Mouse (Mus musculus) hindbrain, embryonic 12.5 days (tissue): ENCODE measurements around the gene Cyp2f2. TPM values are rescaled to one million over a fixed set of nuclear protein-coding genes. Genes with fewer than 3 reads are reported as not detected.

Source experiments
- ATAC-seq: fragments of 200-750 bp; cut with Nextera tagmentation; 2 replicates; pipeline ENCODE4 v1.8.0; 2017; ENCODE audit warnings: moderate TSS enrichment; ENCODE audit not compliant: low FRiP score
- H3K27ac ChIP-seq: fragments of 300-500 bp; sonication (generic); 2 replicates; pipeline ENCODE4 v1.5.1; 2016; ENCODE audit warnings: mild to moderate bottlenecking
- H3K27me3 ChIP-seq: fragments of 300-500 bp; sonication (generic); 2 replicates; pipeline ENCODE4 v1.6.1; 2016; ENCODE audit warnings: mild to moderate bottlenecking
- H3K36me3 ChIP-seq: fragments of 300-500 bp; sonication (generic); 2 replicates; pipeline ENCODE4 v1.6.1; 2016; ENCODE audit warnings: mild to moderate bottlenecking
- H3K4me1 ChIP-seq: fragments of 300-500 bp; sonication (generic); 2 replicates; pipeline ENCODE4 v1.6.1; 2016
- H3K4me2 ChIP-seq: fragments of 300-500 bp; sonication (generic); replicated peaks from 2 replicates; pipeline ENCODE4 v1.6.1; 2016; ENCODE audit warnings: mild to moderate bottlenecking
- H3K4me3 ChIP-seq: fragments of 300-500 bp; sonication (generic); 2 replicates; pipeline ENCODE4 v1.5.1; 2016; ENCODE audit warnings: mild to moderate bottlenecking
- H3K9ac ChIP-seq: fragments of 300-500 bp; sonication (generic); 2 replicates; pipeline ENCODE4 v1.6.1; 2016; ENCODE audit warnings: mild to moderate bottlenecking, moderate library complexity
- H3K9me3 ChIP-seq: fragments of 300-500 bp; sonication (generic); replicated peaks from 2 replicates; pipeline ENCODE4 v1.6.1; 2016; ENCODE audit warnings: mild to moderate bottlenecking
- WGBS: fragments of 180-500 bp; shearing (Covaris S2); methylation state at CpG from one replicate; pipeline ENCODE4 v1.1.7; 2016; 5-methylcytosine and 5-hydroxymethylcytosine counted together
- polyA plus RNA-seq: library from polyadenylated mRNA; unstranded; fragments of >200 nt; fragmentation: Nextera tagmentation; extraction: Ambion mirVana; gene quantifications from 2 replicates; pipeline ENCODE4 v1.2.1, GENCODE M21; 2016

Cyp2f2 gene
- polyA plus RNA-seq, 1 experiment from 2014 or later, result not detected

DNA sequence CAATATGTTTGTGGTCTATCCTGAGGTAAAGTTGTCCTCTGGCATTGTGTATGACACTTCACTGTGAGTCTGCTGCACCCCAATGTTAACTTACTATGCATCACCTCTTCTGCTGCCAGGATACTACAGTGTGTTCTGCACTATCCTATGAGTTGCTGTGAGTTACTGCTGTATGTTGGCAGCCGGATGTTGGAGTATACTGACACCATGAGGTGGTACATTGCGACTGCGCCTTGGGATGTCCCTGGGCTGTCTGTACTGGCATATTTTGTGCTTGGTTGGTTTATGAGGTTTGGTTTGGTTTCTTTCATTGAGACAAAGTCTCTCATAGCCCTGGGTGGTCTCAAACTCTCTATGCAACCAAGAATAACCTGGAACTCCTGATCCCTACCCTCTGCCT, 8.5 kb downstream of the Cyp2f2 start:
- no peaks in the 10 kb centered on the region for H3K27me3 ChIP-seq
- WGBS, result 51% methylated on average over 3 of the region's 3 CpGs
- H3K27ac ChIP-seq, result no peak overlapping the region
- H3K4me2 ChIP-seq, result no peak overlapping the region
- no peaks in the 10 kb centered on the region for H3K36me3 ChIP-seq
- no peak overlapping the region for H3K4me3 ChIP-seq
- no peaks in the 10 kb centered on the region for H3K9me3 ChIP-seq
- H3K4me1 ChIP-seq, result no peaks in the 10 kb centered on the region
- peak; percentile 32; the same call in 1 of the 2 replicates for ATAC-seq
- H3K9ac ChIP-seq, result no peak overlapping the region

DNA sequence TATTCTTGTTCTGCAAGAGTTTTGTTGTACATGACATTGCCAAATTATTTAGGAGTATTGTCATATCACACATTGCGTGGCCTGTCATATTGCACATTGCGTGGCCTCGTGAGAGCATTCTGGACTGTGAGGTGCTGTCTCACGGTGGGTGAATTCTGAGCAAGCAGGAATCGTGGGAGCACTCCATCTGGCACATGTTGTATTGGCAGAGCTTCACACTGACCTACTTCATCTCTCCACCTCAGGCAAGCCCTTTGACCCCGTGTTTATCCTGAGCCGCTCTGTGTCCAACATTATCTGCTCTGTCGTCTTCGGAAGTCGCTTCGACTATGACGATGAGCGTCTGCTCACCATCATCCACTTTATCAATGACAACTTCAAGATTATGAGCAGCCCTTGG, 9.2 kb downstream of the Cyp2f2 start:
- H3K27ac ChIP-seq, result no peak overlapping the region
- 89% methylated on average over 13 of the region's 13 CpGs for WGBS
- H3K9ac ChIP-seq, result no peak overlapping the region
- H3K27me3 ChIP-seq, result no peaks in the 10 kb centered on the region
- no peaks in the 10 kb centered on the region for H3K36me3 ChIP-seq
- H3K4me1 ChIP-seq, result no peaks in the 10 kb centered on the region
- no peak overlapping the region for H3K4me3 ChIP-seq
- ATAC-seq, result no peak
- no peaks in the 10 kb centered on the region for H3K9me3 ChIP-seq
- H3K4me2 ChIP-seq, result no peak overlapping the region

DNA sequence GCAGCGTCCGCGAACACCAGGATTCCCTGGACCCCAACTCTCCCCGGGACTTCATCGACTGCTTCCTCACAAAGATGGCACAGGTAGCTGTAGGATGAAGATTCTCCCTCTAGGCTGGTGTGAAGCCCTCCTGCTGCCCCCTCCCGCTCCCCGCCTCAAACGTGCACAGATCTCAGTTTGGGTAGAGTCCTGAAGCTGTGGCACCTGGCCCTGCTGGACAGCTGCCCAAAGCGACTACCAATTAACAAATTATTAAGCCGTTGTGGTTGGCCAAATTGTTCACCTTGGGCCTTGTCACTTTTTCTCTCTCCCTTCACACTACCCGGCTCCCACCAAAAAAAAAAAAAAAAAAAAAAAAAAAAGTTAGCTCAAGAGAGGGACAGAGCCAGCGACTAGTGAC, 10.1 kb downstream of the Cyp2f2 start:
- Histone ChIP-seq H3K9ac (no peak overlapping the region), H3K4me3 (no peak overlapping the region), H3K4me2 (no peak overlapping the region), H3K36me3 (no peaks in the 10 kb centered on the region), H3K9me3 (no peaks in the 10 kb centered on the region), H3K27ac (no peak overlapping the region), H3K27me3 (no peaks in the 10 kb centered on the region), H3K4me1 (no peaks in the 10 kb centered on the region)
- no peak for ATAC-seq
- WGBS, result 90% methylated on average over 12 of the region's 12 CpGs

DNA sequence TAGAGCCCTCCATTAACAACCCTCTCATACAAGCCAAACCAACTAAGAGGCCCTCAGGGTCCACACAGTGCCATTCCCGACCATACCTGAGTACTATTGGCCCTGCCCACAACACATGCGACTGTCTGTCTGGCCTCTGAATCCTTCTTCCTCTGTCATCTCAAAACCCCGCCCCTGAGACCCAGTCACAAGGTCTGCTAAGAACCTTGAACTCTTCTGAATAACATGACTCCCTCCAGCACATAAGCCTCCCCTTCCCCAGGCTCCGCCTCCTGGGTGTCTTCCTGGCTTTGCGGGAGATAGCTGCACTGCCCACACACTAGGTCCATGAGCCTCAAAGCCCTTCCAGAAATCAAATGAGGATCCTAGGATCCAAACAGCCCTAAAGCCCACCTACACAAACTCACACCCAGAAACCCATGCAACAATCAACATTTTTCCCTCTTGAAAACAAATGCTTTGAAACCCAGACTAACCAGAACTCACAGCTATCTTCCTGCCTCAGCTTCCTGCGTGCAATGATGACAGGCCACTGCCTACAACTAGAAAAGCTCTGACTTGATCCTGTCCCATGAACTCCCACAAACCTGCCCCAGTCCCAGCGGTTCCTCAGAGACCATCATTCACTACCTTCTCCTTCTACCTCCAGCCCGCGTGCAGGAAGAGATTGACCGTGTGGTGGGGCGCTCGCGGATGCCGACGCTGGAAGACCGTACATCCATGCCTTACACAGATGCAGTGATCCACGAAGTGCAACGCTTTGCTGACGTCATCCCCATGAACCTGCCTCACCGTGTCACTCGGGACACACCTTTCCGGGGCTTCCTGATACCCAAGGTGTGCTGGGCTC, 11.0 kb downstream of the Cyp2f2 start:
- Histone ChIP-seq H3K9me3 (no peaks in the 10 kb centered on the region), H3K27ac (no peak overlapping the region), H3K4me3 (no peak overlapping the region), H3K9ac (no peak overlapping the region), H3K4me2 (no peak overlapping the region), H3K4me1 (no peaks in the 10 kb centered on the region), H3K36me3 (no peaks in the 10 kb centered on the region), H3K27me3 (no peaks in the 10 kb centered on the region)
- 86% methylated on average over 22 of the region's 22 CpGs for WGBS
- ATAC-seq, result no peak

DNA sequence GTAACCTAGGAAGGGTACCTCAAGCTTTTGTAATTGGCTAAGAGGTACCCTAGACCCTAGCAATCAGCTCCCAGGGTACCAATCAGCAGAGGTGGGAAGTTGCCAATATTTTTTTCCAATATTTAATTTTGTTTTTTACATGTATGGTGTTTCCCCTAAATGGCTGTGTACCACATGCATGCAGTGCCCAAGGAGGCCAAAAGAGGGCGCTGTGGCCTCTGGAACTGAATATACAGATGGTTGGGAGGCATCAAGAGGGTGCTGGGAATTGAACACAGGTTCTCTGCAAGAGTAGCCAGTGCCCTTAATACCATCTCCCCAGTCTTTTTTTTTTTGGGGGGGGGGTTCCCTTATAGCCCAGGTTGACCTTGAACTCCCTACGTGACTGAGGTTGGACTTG, 11.7 kb downstream of the Cyp2f2 start:
- Histone ChIP-seq H3K4me1 (no peaks in the 10 kb centered on the region), H3K27ac (no peak overlapping the region), H3K9me3 (no peaks in the 10 kb centered on the region), H3K4me2 (no peak overlapping the region), H3K36me3 (no peaks in the 10 kb centered on the region), H3K9ac (no peak overlapping the region), H3K4me3 (no peak overlapping the region), H3K27me3 (no peaks in the 10 kb centered on the region)
- no peak for ATAC-seq
- 65% methylated on average over 2 of the region's 2 CpGs for WGBS

DNA sequence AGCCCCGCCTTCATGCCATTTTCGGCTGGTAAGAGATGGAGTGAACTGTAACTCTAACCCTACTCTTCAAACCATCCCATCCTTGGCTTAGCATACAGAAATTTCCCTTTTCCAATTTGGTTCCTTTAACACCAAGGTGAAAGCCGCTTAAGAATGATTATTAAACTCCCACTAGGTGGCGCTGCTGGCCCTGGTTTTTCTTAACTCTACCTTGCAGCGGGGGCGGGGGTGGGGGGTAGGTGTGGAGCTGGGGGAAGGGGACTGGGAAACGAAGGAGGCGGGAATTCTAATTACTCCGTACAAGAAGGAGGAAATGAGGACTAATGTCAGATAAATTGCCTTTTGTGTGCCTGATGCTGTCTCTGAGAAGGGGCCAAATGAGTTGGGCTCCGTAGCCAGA, 12.9 kb downstream of the Cyp2f2 start:
- Histone ChIP-seq H3K9ac (no peak overlapping the region), H3K4me1 (no peaks in the 10 kb centered on the region), H3K27ac (no peak overlapping the region), H3K4me3 (no peak overlapping the region), H3K9me3 (no peaks in the 10 kb centered on the region), H3K4me2 (no peak overlapping the region), H3K36me3 (no peaks in the 10 kb centered on the region), H3K27me3 (no peaks in the 10 kb centered on the region)
- ATAC-seq, result no peak
- WGBS, result 15% methylated on average over 10 of the region's 10 CpGs

DNA sequence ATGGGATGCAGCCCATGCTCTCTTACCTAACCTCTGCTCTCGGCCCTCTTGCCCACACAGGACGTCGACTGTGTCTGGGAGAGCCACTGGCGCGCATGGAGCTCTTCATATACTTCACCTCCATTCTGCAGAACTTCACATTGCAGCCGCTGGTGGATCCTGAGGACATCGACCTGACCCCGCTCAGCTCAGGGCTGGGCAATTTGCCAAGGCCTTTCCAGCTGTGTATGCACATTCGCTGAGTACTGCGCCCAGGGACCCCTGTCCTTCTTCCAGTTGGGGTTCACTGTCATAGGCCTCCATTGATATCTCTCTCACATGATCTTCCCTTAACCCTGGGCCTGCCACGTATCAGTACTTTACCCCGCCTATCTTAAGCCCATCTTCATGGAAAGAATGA, 13.4 kb downstream of the Cyp2f2 start:
- H3K27me3 ChIP-seq, result no peaks in the 10 kb centered on the region
- WGBS, result 73% methylated on average over 12 of the region's 12 CpGs
- H3K4me2 ChIP-seq, result no peak overlapping the region
- H3K9ac ChIP-seq, result no peak overlapping the region
- H3K9me3 ChIP-seq, result no peaks in the 10 kb centered on the region
- H3K4me1 ChIP-seq, result no peaks in the 10 kb centered on the region
- ATAC-seq, result no peak
- H3K27ac ChIP-seq, result no peak overlapping the region
- H3K4me3 ChIP-seq, result no peak overlapping the region
- no peaks in the 10 kb centered on the region for H3K36me3 ChIP-seq

DNA sequence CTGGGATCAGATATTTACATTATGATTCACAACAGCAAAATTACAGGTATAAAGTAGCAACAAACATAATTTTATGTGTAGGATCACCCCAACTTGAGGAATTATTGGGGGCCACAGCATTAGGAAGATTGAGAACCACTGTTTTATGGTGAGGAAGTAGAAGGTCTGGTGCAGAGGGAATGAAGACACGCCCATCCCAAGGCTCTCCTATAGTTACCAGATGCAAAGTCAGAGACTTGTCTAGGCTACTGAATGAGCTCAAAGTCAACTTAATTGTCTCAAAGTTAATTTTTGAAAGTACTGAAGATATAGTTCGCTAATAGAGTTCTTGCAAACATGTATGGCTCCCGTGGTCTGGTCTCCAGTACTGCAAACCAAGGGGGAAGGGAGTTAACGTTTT, 14.0 kb downstream of the Cyp2f2 start:
- WGBS, result 81% methylated on average over 4 of the region's 4 CpGs
- Histone ChIP-seq H3K4me3 (no peak overlapping the region), H3K9me3 (no peaks in the 10 kb centered on the region), H3K36me3 (no peaks in the 10 kb centered on the region), H3K4me2 (no peak overlapping the region), H3K9ac (no peak overlapping the region), H3K27ac (no peak overlapping the region), H3K4me1 (no peaks in the 10 kb centered on the region), H3K27me3 (no peaks in the 10 kb centered on the region)
- ATAC-seq, result no peak

DNA sequence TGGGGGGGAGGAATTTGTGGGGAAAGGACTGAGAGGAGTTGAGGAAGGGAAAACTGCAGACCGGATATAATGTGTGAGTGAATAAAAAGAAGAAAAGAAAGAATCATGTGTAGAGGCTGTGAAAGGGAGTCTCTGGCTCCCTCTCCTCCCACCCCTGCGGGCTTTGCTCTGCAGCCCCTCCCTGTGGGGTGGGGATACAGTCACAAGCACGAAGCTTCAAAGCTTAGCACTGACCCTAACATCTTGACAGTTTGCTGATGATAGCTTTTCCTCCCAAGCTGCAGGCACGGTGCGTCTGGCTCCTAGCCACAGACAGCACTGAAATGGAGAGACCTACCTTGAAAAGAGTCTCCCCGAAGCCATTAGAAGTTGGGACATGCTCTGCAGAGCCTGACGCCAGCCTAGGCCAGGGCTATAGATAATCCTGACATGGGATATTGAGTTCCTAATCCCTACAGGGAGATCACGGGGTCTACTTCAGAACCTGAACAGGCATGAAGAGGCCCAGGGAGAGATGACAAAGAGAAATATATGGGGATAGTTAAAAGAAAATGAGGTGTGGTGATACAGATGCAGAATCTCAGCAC, 16.8 kb downstream of the Cyp2f2 start:
- H3K4me3 ChIP-seq, result no peak overlapping the region
- no peak for ATAC-seq
- H3K27ac ChIP-seq, result no peak overlapping the region
- H3K27me3 ChIP-seq, result no peaks in the 10 kb centered on the region
- no peak overlapping the region for H3K4me2 ChIP-seq
- WGBS, result 63% methylated on average over 8 of the region's 8 CpGs
- no peaks in the 10 kb centered on the region for H3K36me3 ChIP-seq
- no peaks in the 10 kb centered on the region for H3K4me1 ChIP-seq
- H3K9me3 ChIP-seq, result no peaks in the 10 kb centered on the region
- no peak overlapping the region for H3K9ac ChIP-seq

DNA sequence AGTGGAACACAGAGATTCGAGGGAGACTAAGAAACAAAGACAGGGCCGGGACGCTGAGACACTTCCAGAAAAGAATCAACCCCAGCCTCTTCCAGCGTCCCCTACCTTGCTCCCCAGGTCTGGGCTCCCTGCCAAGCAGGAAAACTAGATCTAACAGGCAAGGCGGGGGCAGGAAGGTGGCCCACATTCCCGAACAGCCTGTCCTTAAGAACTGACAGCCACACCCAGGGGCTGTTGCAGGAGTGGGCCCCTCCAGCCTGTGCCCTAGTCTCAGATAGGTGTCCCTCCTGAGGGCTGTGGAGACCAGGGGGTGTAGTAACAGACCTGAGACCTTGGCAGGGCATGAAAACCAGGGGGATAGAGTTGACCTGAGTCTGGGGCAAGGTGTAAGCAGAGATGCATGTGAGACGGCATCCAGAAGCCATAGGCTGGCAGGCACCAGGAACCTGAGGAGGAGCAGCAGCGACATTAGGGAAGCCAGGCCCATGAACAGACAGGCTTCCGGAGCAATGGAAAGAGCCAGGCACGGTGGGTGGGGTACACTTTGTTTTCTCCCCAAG, 33.6 kb downstream of the Cyp2f2 start, which contains the start of gene Cyp2t4:
TSS of gene Cyp2t4 (plus strand) at position 510 of the 560 bp plus-strand sequence.
- H3K9me3 ChIP-seq, result no peaks in the 10 kb centered on the region
- no peak within 1 kb of the TSS for H3K4me3 ChIP-seq
- no peak within 1 kb of the TSS for H3K9ac ChIP-seq
- no peaks in the 10 kb centered on the region for H3K27me3 ChIP-seq
- no peaks in the 10 kb centered on the region for H3K4me1 ChIP-seq
- no peak within 1 kb of the TSS for H3K4me2 ChIP-seq
- ATAC-seq, result no peak
- 0 out of 2 replicates have a peak within 1 kb of the TSS, but pooled peaks have one; percentile 9 for H3K27ac ChIP-seq
- 72% methylated on average over 10 of the region's 10 CpGs for WGBS
- peaks cover 13% of the 10 kb centered on the region for H3K36me3 ChIP-seq

DNA sequence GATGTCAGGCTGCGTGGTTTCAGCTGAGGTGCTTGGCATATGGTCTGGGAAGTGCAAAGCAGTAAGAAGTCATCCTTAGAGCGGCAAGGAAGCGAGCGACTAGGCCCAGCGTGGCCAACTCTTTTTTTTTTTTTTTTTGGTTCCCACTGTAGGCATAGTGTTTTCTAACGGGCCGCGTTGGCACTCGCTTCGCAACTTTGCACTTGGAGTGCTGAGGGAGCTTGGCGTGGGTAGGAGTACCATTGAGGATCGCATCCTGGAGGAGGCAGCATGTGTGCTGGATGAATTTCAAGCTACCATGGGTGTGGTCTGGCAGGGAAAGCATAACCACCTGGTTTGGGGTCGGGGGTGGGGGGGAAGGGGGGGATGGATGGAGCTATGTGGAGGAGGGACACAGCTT, 36.3 kb downstream of the Cyp2f2 start:
- WGBS, result 81% methylated on average over 13 of the region's 13 CpGs
- no peak overlapping the region for H3K4me3 ChIP-seq

DNA sequence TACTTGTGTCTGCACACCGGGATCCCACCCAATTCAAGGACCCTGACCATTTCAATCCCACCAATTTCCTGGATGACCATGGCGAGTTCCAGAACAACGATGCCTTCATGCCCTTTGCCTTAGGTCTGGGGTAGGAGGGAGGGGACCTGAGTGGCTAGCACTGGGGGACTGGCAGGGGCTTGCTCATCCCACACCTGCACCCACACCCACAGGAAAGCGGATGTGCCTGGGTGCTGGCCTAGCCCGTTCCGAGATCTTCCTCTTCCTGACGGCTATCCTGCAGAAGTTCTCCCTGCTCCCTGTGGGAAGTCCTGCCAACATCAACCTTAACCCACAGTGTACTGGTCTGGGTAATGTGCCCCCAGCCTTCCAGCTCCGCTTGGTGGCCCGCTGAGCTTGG, 38.5 kb downstream of the Cyp2f2 start:
- peaks cover 35% of the 10 kb centered on the region for H3K36me3 ChIP-seq
- 90% methylated on average over 9 of the region's 9 CpGs for WGBS
- ATAC-seq, result no peak

More for the DNA sequence above, 36.3 kb downstream of the Cyp2f2 start:
- Histone ChIP-seq H3K36me3 (peaks cover 26% of the 10 kb centered on the region), H3K4me2 (no peak overlapping the region), H3K27me3 (no peaks in the 10 kb centered on the region), H3K27ac (no peak overlapping the region), H3K9me3 (no peaks in the 10 kb centered on the region), H3K9ac (no peak overlapping the region), H3K4me1 (peaks cover 12% of the 10 kb centered on the region)
- ATAC-seq, result no peak

More for the DNA sequence above, 38.5 kb downstream of the Cyp2f2 start:
- Histone ChIP-seq H3K4me3 (no peak overlapping the region), H3K4me1 (peaks cover 33% of the 10 kb centered on the region), H3K4me2 (no peak overlapping the region), H3K27me3 (no peaks in the 10 kb centered on the region), H3K27ac (no peak overlapping the region), H3K9ac (no peak overlapping the region), H3K9me3 (no peaks in the 10 kb centered on the region)
